ENCODE assay signal across 16 mouse cellular contexts in genomic region chr11:75196131-75196530, GRCm38 (mm10). TPM values are rescaled to one million over a fixed set of nuclear protein-coding genes. Genes with fewer than 3 reads are reported as not detected.
DNase-seq lines count a peak whose midpoint lies in the region; ATAC-seq and TF ChIP-seq lines count a peak whose summit lies in the region.
"Had no signal": no experiment of that assay in that cellular context is flagged by ENCODE, and none has a peak within 500 bp of the region (broad histone marks: within the 10 kb centered on the region; RNA-seq: fewer than 3 reads in every experiment).

No protein-coding gene starts in this region.

- H3K4me3 ChIP-seq in layer of hippocampus, adult 2 months = peak overlapping the region; percentile 87
- peak overlapping the region; percentile 60 for H3K4me3 ChIP-seq in hindbrain, embryonic 16.5 days (ENCODE audit: low read length)
- peak overlapping the region; percentile 61; the same call in 1 of the 2 replicates for H3K4me3 ChIP-seq in neural tube, embryonic 13.5 days
- H3K4me3 ChIP-seq: erythroblast, embryonic 14.5 days; lung, embryonic 15.5 days had no signal

- peak overlapping the region; percentile 96 for H3K27ac ChIP-seq in layer of hippocampus, adult 2 months
- H3K27ac ChIP-seq in hindbrain, embryonic 16.5 days (ENCODE audit: low read depth, low read length) = no peak overlapping the region
- no peak overlapping the region for H3K27ac ChIP-seq in neural tube, embryonic 13.5 days (replicated peaks)
- H3K27ac ChIP-seq: lung, embryonic 15.5 days had no signal

- WGBS in hindbrain, embryonic 16.5 days = 52% methylated on average over 6 of the region's 6 CpGs
- WGBS in neural tube, embryonic 13.5 days = 48% methylated on average over 6 of the region's 6 CpGs

- no peaks in the 10 kb centered on the region for H3K36me3 ChIP-seq in hindbrain, embryonic 16.5 days (ENCODE audit: control insufficient read depth, insufficient read depth, low read length)
- H3K36me3 ChIP-seq in neural tube, embryonic 13.5 days = no peaks in the 10 kb centered on the region
- H3K36me3 ChIP-seq: lung, embryonic 15.5 days had no signal

- peaks cover 11% of the 10 kb centered on the region for H3K27me3 ChIP-seq in hindbrain, embryonic 16.5 days (replicated peaks; ENCODE audit: control insufficient read depth, insufficient read depth, low read length)
- peaks cover 69% of the 10 kb centered on the region for H3K27me3 ChIP-seq in neural tube, embryonic 13.5 days

- ATAC-seq in hindbrain, embryonic 16.5 days = no peak
- ATAC-seq in neural tube, embryonic 13.5 days (ENCODE audit: low read depth) = no peak

- no peaks in the 10 kb centered on the region for H3K9me3 ChIP-seq in hindbrain, embryonic 16.5 days (ENCODE audit: control insufficient read depth, low read length)
- no peaks in the 10 kb centered on the region for H3K9me3 ChIP-seq in neural tube, embryonic 13.5 days
- H3K9me3 ChIP-seq: lung, embryonic 15.5 days had no signal

- H3K9ac ChIP-seq in hindbrain, embryonic 16.5 days (ENCODE audit: low read depth, low read length) = peak overlapping the region; percentile 25; the same call in 1 of the 2 replicates
- peak overlapping the region; percentile 48; the same call in 1 of the 2 replicates for H3K9ac ChIP-seq in neural tube, embryonic 13.5 days
- H3K9ac ChIP-seq: lung, embryonic 15.5 days had no signal

- DNase-seq in cerebellum, adult 9-11 months = peak; percentile 70
- no peak for DNase-seq in cerebellum, postnatal 10 days
- DNase-seq in layer of hippocampus, adult 2 months (ENCODE audit: low spot score in 2 of 2) = no peak
- DNase-seq in layer of hippocampus, adult 9-10 months (ENCODE audit: low spot score) = no peak
- no peak for DNase-seq in kidney, postnatal 36 days
- DNase-seq in right cerebral cortex, adult 2 months (ENCODE audit: low spot score in 2 of 2) = no peak
- DNase-seq: adrenal gland, adult 2 months; B cell, adult 2 months; heart, postnatal 4 days; kidney, adult 9 months; right cerebral cortex, adult 18-20 months had no signal

- TF ChIP-seq CTCF in layer of hippocampus, adult 2 months (conservative IDR thresholded peaks at IDR 0.05) = no peak

- H3K4me2 ChIP-seq in hindbrain, embryonic 16.5 days (ENCODE audit: low read length) = peak overlapping the region; percentile 72
- peak overlapping the region; percentile 69 for H3K4me2 ChIP-seq in neural tube, embryonic 13.5 days

- H3K4me1 ChIP-seq in hindbrain, embryonic 16.5 days (ENCODE audit: control insufficient read depth, insufficient read depth, low read depth, low read length) = peaks cover 31% of the 10 kb centered on the region
- peaks cover 57% of the 10 kb centered on the region for H3K4me1 ChIP-seq in neural tube, embryonic 13.5 days (replicated peaks)

RNA-seq across cellular contexts. Expression of gene Rtn4rl1, which starts 2.5 kb away (rescaled TPM):
- total RNA-seq in layer of hippocampus, adult 2 months (2021) = 100 to 1,000 TPM; 104 to 110 TPM
- 10.6 and 10.7 TPM in 2 replicates for polyA plus RNA-seq in hindbrain, embryonic 16.5 days (2015; fragmentation: Nextera tagmentation; extraction: Ambion mirVana)
- 12.4 and 16.5 TPM in 2 replicates for polyA plus RNA-seq in neural tube, embryonic 13.5 days (2015; fragmentation: Nextera tagmentation; extraction: Ambion mirVana)
- polyA plus RNA-seq: erythroblast, embryonic 14.5 days had no signal

RNA-seq across cellular contexts. Expression of gene Dph1, which starts 5.1 kb away (rescaled TPM):
- total RNA-seq in layer of hippocampus, adult 2 months (2021) = 10 to 100 TPM; 30.7 to 31.4 TPM
- 15.4 and 15.7 TPM in 2 replicates for polyA plus RNA-seq in hindbrain, embryonic 16.5 days (2015; fragmentation: Nextera tagmentation; extraction: Ambion mirVana)
- 13.7 and 15.0 TPM in 2 replicates for polyA plus RNA-seq in neural tube, embryonic 13.5 days (2015; fragmentation: Nextera tagmentation; extraction: Ambion mirVana)

RNA-seq across cellular contexts. Expression of gene Ovca2, which starts 17.5 kb away (rescaled TPM):
- total RNA-seq in layer of hippocampus, adult 2 months (2021) = 10 to 100 TPM; 19.3 to 22.4 TPM
- polyA plus RNA-seq in hindbrain, embryonic 16.5 days (2015; fragmentation: Nextera tagmentation; extraction: Ambion mirVana) = 14.4 and 14.5 TPM in 2 replicates
- 18.6 and 20.5 TPM in 2 replicates for polyA plus RNA-seq in neural tube, embryonic 13.5 days (2015; fragmentation: Nextera tagmentation; extraction: Ambion mirVana)

RNA-seq across cellular contexts. Expression of gene Hic1, which starts 26.8 kb away (rescaled TPM):
- 1 to 10 TPM; 3.8 to 3.9 TPM for total RNA-seq in layer of hippocampus, adult 2 months (2021)
- polyA plus RNA-seq in hindbrain, embryonic 16.5 days (2015; fragmentation: Nextera tagmentation; extraction: Ambion mirVana) = 1.9 and 2.2 TPM in 2 replicates
- 7.4 and 9.2 TPM in 2 replicates for polyA plus RNA-seq in neural tube, embryonic 13.5 days (2015; fragmentation: Nextera tagmentation; extraction: Ambion mirVana)
- total RNA-seq: granulocyte monocyte progenitor cell, adult 5-6 weeks had no signal
